Mouse (Mus musculus): ENCODE measurements at regions not wholly inside any gene's neighbourhood (a gene's known extent, or its start where the extent isn't known, plus 50 kb on each side); places are given as distances from the start of the nearest gene placed in this dataset.
A peak's percentile ranks its signal among the peaks of the same experiment; 100 is the strongest.

- no peak for DNase-seq
Measured at GRCm38 (mm10) chr17:77200256-77200655, 999.8 kb upstream of the Crim1 start.

- no peak for DNase-seq
Measured at GRCm38 (mm10) chr17:77200671-77201070, 999.4 kb upstream of the Crim1 start.

GRCm38 (mm10) chr17:77210947-77211346 lies 989.1 kb upstream of the Crim1 start:
- DNase-seq, result peak; percentile 32

- DNase-seq, result no peak
Measured at GRCm38 (mm10) chr17:77245031-77245430, 955.0 kb upstream of the Crim1 start.
